Mouse (Mus musculus): ENCODE measurements at regions not wholly inside any gene's neighbourhood (a gene's known extent, or its start where the extent isn't known, plus 50 kb on each side); places are given as distances from the start of the nearest gene placed in this dataset.

GRCm38 (mm10) chr8:77983476-77983875, 229.6 kb upstream of the Ttc29 start:
- 29% methylated on average over 3 of the region's 3 CpGs for WGBS

GRCm38 (mm10) chr8:77987237-77987636, 225.9 kb upstream of the Ttc29 start:
- no peak for ATAC-seq
- Histone ChIP-seq H3K4me1 (ENCODE audit: insufficient read depth) (no peaks in the 10 kb centered on the region; the same call in 1 of the 2 replicates), H3K9me3 (ENCODE audit: low read length) (no peaks in the 10 kb centered on the region), H3K9ac (no peak overlapping the region), H3K4me2 (ENCODE audit: low read depth) (no peak overlapping the region), H3K4me3 (ENCODE audit: low read depth, low read length) (no peak overlapping the region), H3K27ac (ENCODE audit: low read depth, low read length) (no peak overlapping the region), H3K36me3 (ENCODE audit: insufficient read depth) (no peaks in the 10 kb centered on the region), H3K27me3 (ENCODE audit: insufficient read depth, low read length) (no peaks in the 10 kb centered on the region)
- TF ChIP-seq CTCF (IDR thresholded peaks at IDR 0.05; ENCODE audit: low read depth), result no peak
- DNase-seq, result no peak

More at GRCm38 (mm10) chr8:77983476-77983875, 229.6 kb upstream of the Ttc29 start:
- Histone ChIP-seq H3K4me3 (ENCODE audit: low read depth, low read length) (no peak overlapping the region), H3K27ac (ENCODE audit: low read depth, low read length) (no peak overlapping the region), H3K9me3 (ENCODE audit: low read length) (no peaks in the 10 kb centered on the region), H3K4me2 (ENCODE audit: low read depth) (no peak overlapping the region), H3K4me1 (ENCODE audit: insufficient read depth) (no peaks in the 10 kb centered on the region; the same call in 1 of the 2 replicates), H3K36me3 (ENCODE audit: insufficient read depth) (no peaks in the 10 kb centered on the region), H3K27me3 (ENCODE audit: insufficient read depth, low read length) (no peaks in the 10 kb centered on the region), H3K9ac (no peak overlapping the region)
- ATAC-seq, result no peak
- no peak for TF ChIP-seq CTCF (IDR thresholded peaks at IDR 0.05; ENCODE audit: low read depth)
- no peak for DNase-seq

GRCm38 (mm10) chr8:77988291-77989056, 224.6 kb upstream of the Ttc29 start:
- H3K36me3 ChIP-seq (ENCODE audit: insufficient read depth), result no peaks in the 10 kb centered on the region
- DNase-seq (no peak), ATAC-seq (no peak)
- H3K9me3 ChIP-seq (ENCODE audit: low read length), result no peaks in the 10 kb centered on the region
- H3K4me2 ChIP-seq (ENCODE audit: low read depth), result no peak overlapping the region
- no peaks in the 10 kb centered on the region; the same call in 1 of the 2 replicates for H3K4me1 ChIP-seq (ENCODE audit: insufficient read depth)
- H3K4me3 ChIP-seq (ENCODE audit: low read depth, low read length), result no peak overlapping the region
- WGBS, result 89% methylated on average over 8 of the region's 8 CpGs
- no peak for TF ChIP-seq CTCF (IDR thresholded peaks at IDR 0.05; ENCODE audit: low read depth)
- no peak overlapping the region for H3K27ac ChIP-seq (ENCODE audit: low read depth, low read length)
- no peaks in the 10 kb centered on the region for H3K27me3 ChIP-seq (ENCODE audit: insufficient read depth, low read length)
- no peak overlapping the region for H3K9ac ChIP-seq

- Histone ChIP-seq H3K4me3 (ENCODE audit: low read depth, low read length) (no peak overlapping the region), H3K27ac (ENCODE audit: low read depth, low read length) (no peak overlapping the region), H3K9ac (no peak overlapping the region), H3K4me2 (ENCODE audit: low read depth) (no peak overlapping the region), H3K36me3 (ENCODE audit: insufficient read depth) (no peaks in the 10 kb centered on the region), H3K9me3 (ENCODE audit: low read length) (no peaks in the 10 kb centered on the region), H3K4me1 (ENCODE audit: insufficient read depth) (no peaks in the 10 kb centered on the region), H3K27me3 (ENCODE audit: insufficient read depth, low read length) (no peaks in the 10 kb centered on the region)
- TF ChIP-seq CTCF (IDR thresholded peaks at IDR 0.05; ENCODE audit: low read depth), result 0 out of 2 replicates have a peak, but pooled peaks have one; percentile 8
- 40% methylated on average over 4 of the region's 4 CpGs for WGBS
- DNase-seq (no peak), ATAC-seq (no peak)
These were observed 222.0 kb upstream of the Ttc29 start for GRCm38 (mm10) chr8:77991050-77991449.

GRCm38 (mm10) chr8:78000303-78000702, 212.8 kb upstream of the Ttc29 start:
- TF ChIP-seq CTCF (IDR thresholded peaks at IDR 0.05; ENCODE audit: low read depth), result no peak
- H3K9me3 ChIP-seq (ENCODE audit: low read length), result no peaks in the 10 kb centered on the region
- no peak for ATAC-seq
- no peaks in the 10 kb centered on the region for H3K27me3 ChIP-seq (ENCODE audit: insufficient read depth, low read length)
- H3K4me1 ChIP-seq (ENCODE audit: insufficient read depth), result peaks cover 4% of the 10 kb centered on the region; the same call in 1 of the 2 replicates
- no peak overlapping the region for H3K9ac ChIP-seq
- no peaks in the 10 kb centered on the region for H3K36me3 ChIP-seq (ENCODE audit: insufficient read depth)
- no peak overlapping the region for H3K4me2 ChIP-seq (ENCODE audit: low read depth)
- DNase-seq, result no peak
- 86% methylated on average over 2 of the region's 3 CpGs for whole genome bisulfite sequencing
- no peak overlapping the region for H3K27ac ChIP-seq (ENCODE audit: low read depth, low read length)
- no peak overlapping the region for H3K4me3 ChIP-seq (ENCODE audit: low read depth, low read length)

GRCm38 (mm10) chr8:78001656-78002055, 211.4 kb upstream of the Ttc29 start:
- TF ChIP-seq CTCF (IDR thresholded peaks at IDR 0.05; ENCODE audit: low read depth), result no peak
- no peaks in the 10 kb centered on the region for H3K36me3 ChIP-seq (ENCODE audit: insufficient read depth)
- peaks cover 4% of the 10 kb centered on the region; the same call in 1 of the 2 replicates for H3K4me1 ChIP-seq (ENCODE audit: insufficient read depth)
- no peak overlapping the region for H3K9ac ChIP-seq
- 32% methylated on average over 5 of the region's 5 CpGs for WGBS
- no peaks in the 10 kb centered on the region for H3K9me3 ChIP-seq (ENCODE audit: low read length)
- H3K27me3 ChIP-seq (ENCODE audit: insufficient read depth, low read length), result no peaks in the 10 kb centered on the region
- H3K4me2 ChIP-seq (ENCODE audit: low read depth), result no peak overlapping the region
- no peak overlapping the region for H3K4me3 ChIP-seq (ENCODE audit: low read depth, low read length)
- ATAC-seq (peak; percentile 56), DNase-seq (peak; percentile 49)
- no peak overlapping the region for H3K27ac ChIP-seq (ENCODE audit: low read depth, low read length)

- DNase-seq, result peak; percentile 45
- Histone ChIP-seq H3K9ac (no peak overlapping the region), H3K36me3 (ENCODE audit: insufficient read depth) (no peaks in the 10 kb centered on the region), H3K4me3 (ENCODE audit: low read depth, low read length) (no peak overlapping the region), H3K27ac (ENCODE audit: low read depth, low read length) (no peak overlapping the region), H3K27me3 (ENCODE audit: insufficient read depth, low read length) (no peaks in the 10 kb centered on the region), H3K9me3 (ENCODE audit: low read length) (no peaks in the 10 kb centered on the region), H3K4me1 (ENCODE audit: insufficient read depth) (peaks cover 4% of the 10 kb centered on the region; the same call in 1 of the 2 replicates), H3K4me2 (ENCODE audit: low read depth) (no peak overlapping the region)
- ATAC-seq, result peak; percentile 76
- 9% methylated on average over 3 of the region's 3 CpGs for WGBS
- TF ChIP-seq CTCF (IDR thresholded peaks at IDR 0.05; ENCODE audit: low read depth), result no peak
These were observed 211.0 kb upstream of the Ttc29 start for GRCm38 (mm10) chr8:78002071-78002470.
